Mouse (Mus musculus): ENCODE measurements around the gene Cdhr2. TPM values are rescaled to one million over a fixed set of nuclear protein-coding genes. Genes with fewer than 3 reads are reported as not detected.

The Cdhr2 gene
- polyA plus RNA-seq (2016; fragmentation: Nextera tagmentation; extraction: Ambion mirVana): 0.04 TPM in 1 of 2 replicates, not detected in the other

- Histone ChIP-seq H3K4me1 (no peaks in the 10 kb centered on the region), H3K36me3 (replicated peaks) (no peaks in the 10 kb centered on the region), H3K4me3 (no peak within 1 kb of the TSS), H3K27me3 (ENCODE audit: poor library complexity, severe bottlenecking) (no peaks in the 10 kb centered on the region), H3K9me3 (no peaks in the 10 kb centered on the region), H3K27ac (no peak within 1 kb of the TSS)
- 82% methylated on average over 5 of the region's 5 CpGs for WGBS
- no peak for DNase-seq (ENCODE audit: extremely low spot score, low spot score)
Observed at GRCm38 (mm10) chr13:54701243-54701642, at the start of gene Cdhr2. TSS of gene Cdhr2 (plus strand) at chr13:54701461.

GRCm38 (mm10) chr13:54660877-54661276 lies 40.4 kb upstream of the Cdhr2 start:
- H3K9me3 ChIP-seq: no peaks in the 10 kb centered on the region
- peaks cover 90% of the 10 kb centered on the region for H3K36me3 ChIP-seq (replicated peaks)
- no peak overlapping the region for H3K4me3 ChIP-seq
- 65% methylated on average over 5 of the region's 5 CpGs for WGBS
- H3K4me1 ChIP-seq: no peaks in the 10 kb centered on the region
- H3K27ac ChIP-seq: no peak overlapping the region
- no peaks in the 10 kb centered on the region for H3K27me3 ChIP-seq (ENCODE audit: poor library complexity, severe bottlenecking)
- DNase-seq (ENCODE audit: extremely low spot score, low spot score): no peak

- WGBS: 90% methylated on average over 12 of the region's 12 CpGs
- H3K4me1 ChIP-seq: no peaks in the 10 kb centered on the region
- H3K27ac ChIP-seq: no peak overlapping the region
- H3K36me3 ChIP-seq (replicated peaks): peaks cover 90% of the 10 kb centered on the region
- no peak for DNase-seq (ENCODE audit: extremely low spot score, low spot score)
- H3K9me3 ChIP-seq: no peaks in the 10 kb centered on the region
- no peaks in the 10 kb centered on the region for H3K27me3 ChIP-seq (ENCODE audit: poor library complexity, severe bottlenecking)
- no peak overlapping the region for H3K4me3 ChIP-seq
Observed at GRCm38 (mm10) chr13:54661358-54661757, 39.9 kb upstream of the Cdhr2 start.

DNA sequence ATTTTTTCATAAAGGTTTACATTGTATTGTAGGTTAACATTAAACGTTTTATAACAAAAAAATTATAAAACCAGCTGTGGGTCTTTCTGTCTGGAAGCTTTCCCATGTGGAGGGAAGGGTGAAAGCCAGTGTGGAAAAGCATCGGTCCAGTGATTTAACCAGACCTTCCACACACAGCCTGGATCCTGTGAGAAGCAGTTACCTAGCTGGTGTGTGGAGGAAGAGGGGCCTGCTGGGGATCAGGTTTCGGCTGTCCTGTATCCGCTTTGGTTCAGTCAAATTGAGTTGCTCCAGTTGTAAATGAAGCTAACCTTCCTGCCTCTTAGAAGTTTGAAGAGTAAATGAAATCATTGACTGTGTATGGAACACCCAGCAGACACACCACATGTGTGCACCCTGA lies 37.3 kb upstream of the Cdhr2 start:
- WGBS: 89% methylated on average over 4 of the region's 4 CpGs
- no peaks in the 10 kb centered on the region; the same call in 1 of the 2 replicates for H3K9me3 ChIP-seq

DNA sequence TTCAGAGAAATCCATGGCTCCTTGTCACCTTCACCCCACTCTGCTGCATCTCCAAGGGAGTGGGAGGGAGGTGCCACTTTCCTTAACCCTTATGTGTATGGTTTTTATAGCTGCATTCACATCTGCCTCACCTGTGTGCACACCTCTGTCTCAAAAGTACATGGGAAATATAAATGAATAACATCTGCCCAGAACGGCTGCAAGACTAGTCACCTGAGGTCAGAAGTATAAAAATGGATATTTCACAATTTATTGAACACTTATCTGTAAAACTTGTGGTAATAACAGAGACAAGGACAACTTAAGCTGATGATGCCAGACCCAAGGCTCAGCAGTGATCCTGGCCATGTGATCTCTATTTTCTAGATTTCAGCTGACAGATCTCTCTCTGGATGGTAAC lies 36.8 kb upstream of the Cdhr2 start:
- Histone ChIP-seq H3K4me3 (no peak overlapping the region), H3K36me3 (replicated peaks) (peaks cover 81% of the 10 kb centered on the region)
- WGBS: 92% methylated on average over 1 of the region's 1 CpGs

More for the DNA sequence above, 37.3 kb upstream of the Cdhr2 start:
- no peak overlapping the region for H3K27ac ChIP-seq
- no peak for DNase-seq (ENCODE audit: extremely low spot score, low spot score)
- H3K4me3 ChIP-seq: no peak overlapping the region
- no peaks in the 10 kb centered on the region for H3K4me1 ChIP-seq
- no peaks in the 10 kb centered on the region for H3K27me3 ChIP-seq (ENCODE audit: poor library complexity, severe bottlenecking)
- H3K36me3 ChIP-seq (replicated peaks): peaks cover 84% of the 10 kb centered on the region

DNA sequence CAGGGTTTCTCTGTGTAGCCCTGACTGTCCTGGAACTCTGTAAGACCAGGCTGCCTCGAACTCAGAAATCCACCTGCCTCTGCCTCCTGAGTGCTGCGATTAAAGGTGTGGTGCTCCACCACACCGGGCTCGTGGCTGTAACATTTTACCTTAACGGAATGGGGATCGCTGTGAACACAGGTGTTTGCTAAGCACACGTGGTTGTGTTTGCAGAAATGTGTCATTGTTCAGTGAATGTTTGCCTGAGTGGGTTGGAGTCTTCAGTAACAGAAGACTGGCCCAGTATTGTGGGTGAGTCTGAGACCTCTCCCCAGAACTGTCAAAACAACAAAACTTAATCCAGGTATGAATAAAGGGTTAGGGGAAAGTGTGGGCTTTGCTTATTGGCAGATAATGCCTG lies 36.2 kb upstream of the Cdhr2 start:
- Histone ChIP-seq H3K4me3 (no peak overlapping the region), H3K4me1 (no peaks in the 10 kb centered on the region), H3K27me3 (ENCODE audit: poor library complexity, severe bottlenecking) (no peaks in the 10 kb centered on the region), H3K27ac (no peak overlapping the region), H3K36me3 (replicated peaks) (peaks cover 76% of the 10 kb centered on the region), H3K9me3 (no peaks in the 10 kb centered on the region; the same call in 1 of the 2 replicates)
- no peak for DNase-seq (ENCODE audit: extremely low spot score, low spot score)
- WGBS: 97% methylated on average over 7 of the region's 7 CpGs

More for the DNA sequence above, 36.8 kb upstream of the Cdhr2 start:
- DNase-seq (ENCODE audit: extremely low spot score, low spot score): no peak
- no peak overlapping the region for H3K27ac ChIP-seq
- no peaks in the 10 kb centered on the region; the same call in 1 of the 2 replicates for H3K9me3 ChIP-seq
- no peaks in the 10 kb centered on the region for H3K27me3 ChIP-seq (ENCODE audit: poor library complexity, severe bottlenecking)
- no peaks in the 10 kb centered on the region for H3K4me1 ChIP-seq

GRCm38 (mm10) chr13:54670491-54670890 lies 30.8 kb upstream of the Cdhr2 start:
- no peak overlapping the region for H3K27ac ChIP-seq
- H3K4me1 ChIP-seq: no peaks in the 10 kb centered on the region
- no peaks in the 10 kb centered on the region for H3K27me3 ChIP-seq (ENCODE audit: poor library complexity, severe bottlenecking)
- no peak for DNase-seq (ENCODE audit: extremely low spot score, low spot score)
- WGBS: 77% methylated on average over 2 of the region's 2 CpGs
- no peaks in the 10 kb centered on the region; the same call in 1 of the 2 replicates for H3K9me3 ChIP-seq
- H3K36me3 ChIP-seq (replicated peaks): peaks cover 31% of the 10 kb centered on the region
- H3K4me3 ChIP-seq: no peak overlapping the region

GRCm38 (mm10) chr13:54675895-54676590 lies 25.2 kb upstream of the Cdhr2 start:
- no peaks in the 10 kb centered on the region for H3K9me3 ChIP-seq
- H3K27ac ChIP-seq: no peak overlapping the region
- peaks cover 29% of the 10 kb centered on the region for H3K36me3 ChIP-seq (replicated peaks)
- DNase-seq (ENCODE audit: extremely low spot score, low spot score): no peak
- 70% methylated on average over 11 of the region's 11 CpGs for WGBS
- no peaks in the 10 kb centered on the region for H3K27me3 ChIP-seq (ENCODE audit: poor library complexity, severe bottlenecking)
- no peak overlapping the region for H3K4me3 ChIP-seq
- no peaks in the 10 kb centered on the region for H3K4me1 ChIP-seq

GRCm38 (mm10) chr13:54678263-54678662 lies 23.0 kb upstream of the Cdhr2 start:
- H3K36me3 ChIP-seq (replicated peaks): peaks cover 52% of the 10 kb centered on the region

DNA sequence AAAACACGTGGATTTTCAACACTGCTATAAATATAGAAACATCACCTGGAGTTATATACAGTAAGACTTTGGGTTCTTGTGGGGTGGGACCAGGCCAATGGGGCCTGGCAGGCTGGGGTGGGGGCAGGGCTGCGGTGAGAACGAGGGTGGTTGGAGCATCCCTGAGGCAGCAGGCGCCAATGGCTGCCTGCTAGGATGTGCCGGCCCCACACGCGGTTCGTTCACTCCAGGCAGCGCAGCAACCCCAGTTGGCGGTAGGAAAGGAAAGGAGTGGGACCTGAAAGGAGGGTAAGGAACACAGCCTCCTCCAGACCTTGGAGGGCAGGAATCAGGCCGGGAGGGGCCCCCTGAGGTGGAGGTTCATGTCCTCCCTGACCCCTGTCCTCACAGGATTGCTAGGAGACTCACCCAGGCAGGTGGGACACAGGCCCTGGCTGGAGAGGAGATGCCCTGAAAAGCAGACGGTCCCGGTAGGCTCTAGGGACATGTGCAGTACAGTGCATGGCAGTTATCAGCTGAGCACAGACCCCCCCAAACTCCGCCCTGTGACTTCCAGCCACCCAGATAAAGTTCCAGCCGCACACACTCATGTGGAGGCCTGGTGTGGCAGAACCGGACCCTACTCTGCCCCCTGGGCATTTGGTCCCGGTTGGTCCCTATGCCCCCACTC lies 20.9 kb upstream of the Cdhr2 start:
- Histone ChIP-seq H3K36me3 (replicated peaks) (peaks cover 72% of the 10 kb centered on the region), H3K27ac (no peak overlapping the region), H3K27me3 (ENCODE audit: poor library complexity, severe bottlenecking) (no peaks in the 10 kb centered on the region), H3K4me1 (peaks cover 16% of the 10 kb centered on the region), H3K4me3 (peak overlapping the region; percentile 8), H3K9me3 (no peaks in the 10 kb centered on the region)
- no peak for DNase-seq (ENCODE audit: extremely low spot score, low spot score)
- 86% methylated on average over 17 of the region's 17 CpGs for WGBS

More at GRCm38 (mm10) chr13:54678263-54678662, 23.0 kb upstream of the Cdhr2 start:
- Histone ChIP-seq H3K27ac (no peak overlapping the region), H3K9me3 (no peaks in the 10 kb centered on the region), H3K4me3 (no peak overlapping the region), H3K27me3 (ENCODE audit: poor library complexity, severe bottlenecking) (no peaks in the 10 kb centered on the region), H3K4me1 (no peaks in the 10 kb centered on the region)
- DNase-seq (ENCODE audit: extremely low spot score, low spot score): no peak
- 85% methylated on average over 4 of the region's 4 CpGs for WGBS

DNA sequence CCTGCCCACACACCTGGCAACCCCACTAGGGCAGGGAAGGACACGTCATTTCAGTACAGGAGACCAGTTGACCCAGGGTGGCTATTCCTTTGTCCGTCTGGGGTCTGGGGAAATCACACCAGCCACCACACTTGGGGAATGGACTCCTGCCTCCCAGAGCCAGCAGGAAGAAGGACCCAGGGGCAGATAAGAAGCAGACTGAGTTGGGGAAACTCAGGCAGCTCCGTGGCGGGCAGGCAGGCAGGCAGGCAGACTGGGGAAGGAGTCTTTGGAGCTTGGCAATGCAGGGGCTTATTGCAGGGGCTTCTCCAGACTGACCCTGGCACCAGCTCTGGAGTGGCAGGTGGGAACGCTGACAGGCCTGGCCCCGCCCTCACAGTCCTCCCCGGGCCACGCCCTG lies 20.0 kb upstream of the Cdhr2 start:
- Histone ChIP-seq H3K4me1 (peaks cover 25% of the 10 kb centered on the region), H3K27ac (peak overlapping the region; percentile 32), H3K27me3 (ENCODE audit: poor library complexity, severe bottlenecking) (no peaks in the 10 kb centered on the region), H3K9me3 (no peaks in the 10 kb centered on the region), H3K4me3 (no peak overlapping the region), H3K36me3 (replicated peaks) (peaks cover 79% of the 10 kb centered on the region)
- no peak for DNase-seq (ENCODE audit: extremely low spot score, low spot score)
- WGBS: 85% methylated on average over 8 of the region's 8 CpGs

GRCm38 (mm10) chr13:54683301-54683700 lies 18.0 kb upstream of the Cdhr2 start:
- H3K27me3 ChIP-seq (ENCODE audit: poor library complexity, severe bottlenecking): no peaks in the 10 kb centered on the region
- peaks cover 78% of the 10 kb centered on the region for H3K36me3 ChIP-seq (replicated peaks)
- H3K4me3 ChIP-seq: no peak overlapping the region
- H3K9me3 ChIP-seq: no peaks in the 10 kb centered on the region
- over 99% methylated on average over 3 of the region's 3 CpGs for WGBS
- peaks cover 28% of the 10 kb centered on the region for H3K4me1 ChIP-seq
- no peak overlapping the region for H3K27ac ChIP-seq
- no peak for DNase-seq (ENCODE audit: extremely low spot score, low spot score)
